Mouse (Mus musculus): Measurements from ENCODE around the gene Tex2. TPM values are rescaled to one million over a fixed set of nuclear protein-coding genes. Genes with fewer than 3 reads are reported as not detected.
"Not testable (repeated sequence)": the region's sequence is repeated elsewhere in the genome, so short reads cannot be mapped to it uniquely, and the experiment has no call there.

The Tex2 gene
- polyA plus RNA-seq, 1 experiment from 2014 or later: 14.4 TPM

DNA sequence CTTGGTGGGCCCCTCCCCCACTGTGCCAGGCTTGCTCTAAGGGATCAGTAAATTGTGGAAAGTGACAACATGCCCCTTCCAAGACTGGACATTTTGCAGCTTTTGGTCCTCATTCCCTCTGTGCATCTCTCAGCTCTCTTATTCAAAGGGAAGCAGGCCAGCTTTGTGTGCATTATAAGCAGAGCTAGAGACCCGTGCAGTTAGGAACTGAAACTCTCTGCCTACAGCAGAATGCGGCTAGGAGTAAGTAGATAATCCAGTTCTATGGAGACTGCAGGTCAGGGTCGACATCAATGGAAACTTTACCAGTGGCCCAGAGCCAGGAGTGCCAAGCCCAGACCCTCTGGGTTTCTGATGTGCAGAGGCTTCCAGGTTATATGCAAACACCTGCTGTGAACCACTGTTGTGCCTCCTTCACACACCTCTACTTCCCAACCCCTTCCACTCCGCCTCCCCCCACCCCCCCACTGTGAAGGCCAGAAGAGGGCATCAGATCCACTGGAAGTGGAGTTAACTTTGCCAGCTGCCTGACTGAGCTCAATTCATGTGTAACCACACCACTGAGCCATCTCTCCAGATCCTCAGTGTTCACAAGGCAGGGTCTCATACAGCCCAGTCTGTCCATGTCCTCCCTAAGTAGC lies 114.4 kb downstream of the Tex2 start:
- Histone ChIP-seq H3K4me1 (ENCODE audit: control insufficient read depth in 2 of 2, insufficient read depth in 2 of 2, low read length in 2 of 2) (peaks cover 0 to 6% of the 10 kb centered on the region in 2 experiments; a peak in 2 of 4 replicates), H3K9me3 (ENCODE audit: control insufficient read depth, low read length) (no peaks in the 10 kb centered on the region), H3K4me3 (ENCODE audit: control insufficient read depth in 1 of 2, insufficient read depth in 1 of 2, low read depth in 1 of 2, low read length in 2 of 2) (no peak overlapping the region), H3K27me3 (ENCODE audit: control insufficient read depth, insufficient read depth, low read length) (no peaks in the 10 kb centered on the region), H3K27ac (replicated peaks in 1 of 2; ENCODE audit: control insufficient read depth in 1 of 2, insufficient read depth in 1 of 2, low read depth in 2 of 2, low read length in 2 of 2) (no peak overlapping the region), H3K4me2 (ENCODE audit: low read length) (no peak overlapping the region), H3K9ac (ENCODE audit: low read length) (no peak overlapping the region), H3K36me3 (ENCODE audit: control insufficient read depth, insufficient read depth, low read length) (0 out of 2 replicates have a peak, but pooled peaks cover 2% of the 10 kb centered on the region)
- ATAC-seq (ENCODE audit: insufficient number of reproducible peaks, insufficient read depth, low FRiP score, low read depth): no peak
- 34% methylated on average over 4 of the region's 4 CpGs for WGBS

DNA sequence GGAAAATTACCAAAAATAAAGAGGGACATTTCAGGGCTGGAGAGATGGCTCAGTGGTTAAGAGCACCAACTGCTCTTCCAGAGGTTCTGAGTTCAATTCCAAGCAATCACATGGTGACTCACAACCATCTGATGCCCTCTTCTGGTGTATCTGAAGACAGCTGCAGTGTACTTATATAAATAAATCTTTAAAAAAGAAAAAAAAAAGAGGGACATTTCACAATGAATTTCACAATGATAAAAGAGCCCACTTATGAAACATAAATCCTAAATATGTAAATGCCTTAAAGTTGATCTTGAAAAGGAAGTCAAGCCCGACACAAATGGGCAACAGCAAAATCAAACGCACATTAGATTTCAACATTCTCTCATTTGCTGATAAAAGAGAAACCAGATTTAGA lies 115.3 kb downstream of the Tex2 start:
- ATAC-seq (ENCODE audit: insufficient number of reproducible peaks, insufficient read depth, low FRiP score, low read depth): no peak
- no peak overlapping the region for H3K4me3 ChIP-seq (ENCODE audit: control insufficient read depth in 1 of 2, insufficient read depth in 1 of 2, low read depth in 1 of 2, low read length in 2 of 2)
- H3K9me3 ChIP-seq (ENCODE audit: control insufficient read depth, low read length): no peaks in the 10 kb centered on the region
- no peak overlapping the region for H3K4me2 ChIP-seq (ENCODE audit: low read length)
- no peaks in the 10 kb centered on the region for H3K36me3 ChIP-seq (ENCODE audit: control insufficient read depth, insufficient read depth, low read length)
- peaks cover 0 to 6% of the 10 kb centered on the region in 2 experiments; a peak in 2 of 4 replicates for H3K4me1 ChIP-seq (ENCODE audit: control insufficient read depth in 2 of 2, insufficient read depth in 2 of 2, low read length in 2 of 2)
- no peaks in the 10 kb centered on the region for H3K27me3 ChIP-seq (ENCODE audit: control insufficient read depth, insufficient read depth, low read length)
- 89% methylated on average over 2 of the region's 2 CpGs for WGBS
- H3K9ac ChIP-seq (ENCODE audit: low read length): no peak overlapping the region
- H3K27ac ChIP-seq (replicated peaks in 1 of 2; ENCODE audit: control insufficient read depth in 1 of 2, insufficient read depth in 1 of 2, low read depth in 2 of 2, low read length in 2 of 2): no peak overlapping the region

DNA sequence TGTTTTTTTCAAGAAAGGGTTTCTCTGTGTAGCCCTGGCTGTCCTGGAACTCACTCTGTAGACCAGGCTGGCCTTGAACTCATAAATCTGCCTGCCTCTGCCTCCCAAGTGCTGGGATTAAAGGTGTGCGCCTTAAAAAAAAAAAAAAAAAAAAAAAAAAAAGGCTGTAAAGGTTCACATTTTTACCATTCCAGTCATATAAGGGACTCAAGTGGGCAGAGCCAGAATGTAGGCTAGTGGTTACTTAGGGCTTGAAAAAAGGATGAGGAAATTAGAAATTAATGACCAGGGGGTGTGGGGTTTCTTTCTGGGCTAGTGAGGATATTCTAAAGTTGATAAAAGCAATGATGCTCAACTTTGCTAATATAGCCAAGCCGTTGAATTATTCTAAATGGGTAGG lies 116.2 kb downstream of the Tex2 start:
- H3K4me3 ChIP-seq (ENCODE audit: control insufficient read depth in 1 of 2, insufficient read depth in 1 of 2, low read depth in 1 of 2, low read length in 2 of 2); H3K27ac ChIP-seq (replicated peaks in 1 of 2; ENCODE audit: control insufficient read depth in 1 of 2, insufficient read depth in 1 of 2, low read depth in 2 of 2, low read length in 2 of 2); H3K36me3 ChIP-seq (ENCODE audit: control insufficient read depth, insufficient read depth, low read length); H3K27me3 ChIP-seq (ENCODE audit: control insufficient read depth, insufficient read depth, low read length); H3K9ac ChIP-seq (ENCODE audit: low read length); H3K4me2 ChIP-seq (ENCODE audit: low read length); ATAC-seq (ENCODE audit: insufficient number of reproducible peaks, insufficient read depth, low FRiP score, low read depth); H3K4me1 ChIP-seq (ENCODE audit: control insufficient read depth in 2 of 2, insufficient read depth in 2 of 2, low read length in 2 of 2); H3K9me3 ChIP-seq (ENCODE audit: control insufficient read depth, low read length): not testable (repeated sequence)
- WGBS: 90% methylated on average over 2 of the region's 2 CpGs

DNA sequence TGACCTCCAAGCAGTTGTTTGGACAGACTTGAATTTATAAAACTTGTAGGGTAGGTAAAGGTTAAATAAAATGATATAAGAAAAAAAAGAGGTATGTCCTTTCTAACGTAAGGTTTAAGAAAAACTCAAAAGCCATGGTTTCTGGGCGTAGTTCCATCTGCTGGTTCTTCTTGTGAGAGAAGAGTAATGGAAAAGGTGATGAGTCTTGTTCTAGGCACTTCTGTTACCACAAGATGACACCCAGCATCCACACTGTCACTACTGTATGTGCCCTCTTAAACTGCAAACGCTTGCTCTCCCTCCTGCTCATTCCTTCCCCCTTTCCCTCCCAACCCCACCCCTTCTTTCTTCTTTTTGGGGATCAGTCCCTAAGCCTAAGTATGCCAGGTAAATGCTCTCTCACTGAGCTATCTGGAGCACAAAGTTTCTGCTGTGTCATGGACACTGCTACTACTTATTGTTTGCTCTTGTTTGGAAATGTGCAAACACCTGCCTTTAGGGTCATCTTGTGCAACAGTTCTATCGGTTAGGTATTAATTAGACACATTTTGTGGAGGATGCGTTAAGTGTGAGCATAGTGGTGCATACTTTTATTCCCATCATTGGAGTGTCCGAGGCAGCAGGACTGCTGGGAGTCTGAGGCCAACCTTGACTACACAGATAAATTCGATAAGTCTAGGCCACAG lies 120.1 kb downstream of the Tex2 start:
- 70% methylated on average over 7 of the region's 7 CpGs for WGBS
- no peaks in the 10 kb centered on the region for H3K9me3 ChIP-seq (ENCODE audit: control insufficient read depth, low read length)
- no peaks in the 10 kb centered on the region for H3K36me3 ChIP-seq (ENCODE audit: control insufficient read depth, insufficient read depth, low read length)
- no peak for ATAC-seq (ENCODE audit: insufficient number of reproducible peaks, insufficient read depth, low FRiP score, low read depth)
- no peak overlapping the region for H3K27ac ChIP-seq (replicated peaks in 1 of 2; ENCODE audit: control insufficient read depth in 1 of 2, insufficient read depth in 1 of 2, low read depth in 2 of 2, low read length in 2 of 2)
- no peak overlapping the region for H3K4me2 ChIP-seq (ENCODE audit: low read length)
- no peak overlapping the region for H3K9ac ChIP-seq (ENCODE audit: low read length)
- H3K27me3 ChIP-seq (ENCODE audit: control insufficient read depth, insufficient read depth, low read length): no peaks in the 10 kb centered on the region
- H3K4me1 ChIP-seq (ENCODE audit: control insufficient read depth in 2 of 2, insufficient read depth in 2 of 2, low read length in 2 of 2): peaks cover 0 to 2% of the 10 kb centered on the region in 2 experiments; a peak in 1 of 4 replicates
- no peak overlapping the region for H3K4me3 ChIP-seq (ENCODE audit: control insufficient read depth in 1 of 2, insufficient read depth in 1 of 2, low read depth in 1 of 2, low read length in 2 of 2)

DNA sequence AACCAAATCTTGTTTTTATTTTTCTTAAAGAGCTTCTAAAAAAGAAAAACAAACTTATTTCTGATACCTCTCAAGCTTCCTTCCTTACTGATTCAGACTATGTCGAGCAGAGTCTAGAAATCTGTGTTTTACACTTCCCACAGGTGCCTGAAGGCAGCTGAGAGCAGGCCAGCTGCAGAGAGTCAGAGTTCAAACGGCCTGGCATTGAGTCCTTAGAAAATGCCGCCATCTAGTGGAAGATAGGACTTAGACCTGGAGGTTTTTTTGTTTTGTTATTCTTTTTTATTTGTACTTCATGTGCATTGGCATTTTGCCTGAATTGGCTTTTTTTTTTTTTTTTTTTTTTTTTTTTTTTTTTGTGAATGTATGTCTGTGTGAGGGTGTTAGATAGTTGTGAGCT lies 121.8 kb downstream of the Tex2 start:
- ATAC-seq (ENCODE audit: insufficient number of reproducible peaks, insufficient read depth, low FRiP score, low read depth): no peak
- no peak overlapping the region for H3K4me2 ChIP-seq (ENCODE audit: low read length)
- H3K9me3 ChIP-seq (ENCODE audit: control insufficient read depth, low read length): no peaks in the 10 kb centered on the region
- no peak overlapping the region for H3K9ac ChIP-seq (ENCODE audit: low read length)
- no peaks in the 10 kb centered on the region for H3K36me3 ChIP-seq (ENCODE audit: control insufficient read depth, insufficient read depth, low read length)
- no peak overlapping the region for H3K27ac ChIP-seq (replicated peaks in 1 of 2; ENCODE audit: control insufficient read depth in 1 of 2, insufficient read depth in 1 of 2, low read depth in 2 of 2, low read length in 2 of 2)
- peaks cover 0 to 6% of the 10 kb centered on the region in 2 experiments; a peak in 2 of 4 replicates for H3K4me1 ChIP-seq (ENCODE audit: control insufficient read depth in 2 of 2, insufficient read depth in 2 of 2, low read length in 2 of 2)
- H3K27me3 ChIP-seq (ENCODE audit: control insufficient read depth, insufficient read depth, low read length): no peaks in the 10 kb centered on the region
- WGBS: 2% methylated on average over 3 of the region's 3 CpGs
- no peak overlapping the region for H3K4me3 ChIP-seq (ENCODE audit: control insufficient read depth in 1 of 2, insufficient read depth in 1 of 2, low read depth in 1 of 2, low read length in 2 of 2)

DNA sequence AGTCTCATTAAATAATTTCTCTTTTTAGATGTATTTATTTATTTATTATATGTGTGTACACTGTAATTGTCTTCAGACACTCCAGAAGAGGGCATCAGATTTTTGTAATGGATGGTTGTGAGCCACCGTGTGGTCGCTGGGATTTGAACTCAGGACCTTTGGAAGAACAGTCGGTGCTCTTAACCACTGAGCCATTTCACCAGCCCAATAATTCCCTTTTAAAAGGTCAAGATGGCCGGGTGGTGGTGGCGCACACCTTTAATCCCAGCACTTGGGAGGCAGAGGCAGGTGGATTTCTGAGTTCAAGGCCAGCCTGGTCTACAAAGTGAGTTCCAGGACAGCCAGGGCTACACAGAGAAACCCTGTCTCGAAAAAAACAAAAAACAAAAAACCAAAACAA lies 122.6 kb downstream of the Tex2 start:
- not testable (repeated sequence) for H3K9ac ChIP-seq (ENCODE audit: low read length); H3K4me2 ChIP-seq (ENCODE audit: low read length); H3K4me3 ChIP-seq (ENCODE audit: control insufficient read depth in 1 of 2, insufficient read depth in 1 of 2, low read depth in 1 of 2, low read length in 2 of 2); H3K27ac ChIP-seq (replicated peaks in 1 of 2; ENCODE audit: control insufficient read depth in 1 of 2, insufficient read depth in 1 of 2, low read depth in 2 of 2, low read length in 2 of 2); H3K4me1 ChIP-seq (ENCODE audit: control insufficient read depth in 2 of 2, insufficient read depth in 2 of 2, low read length in 2 of 2); H3K9me3 ChIP-seq (ENCODE audit: control insufficient read depth, low read length); H3K27me3 ChIP-seq (ENCODE audit: control insufficient read depth, insufficient read depth, low read length); H3K36me3 ChIP-seq (ENCODE audit: control insufficient read depth, insufficient read depth, low read length); ATAC-seq (ENCODE audit: insufficient number of reproducible peaks, insufficient read depth, low FRiP score, low read depth)
- WGBS: 82% methylated on average over 6 of the region's 6 CpGs

DNA sequence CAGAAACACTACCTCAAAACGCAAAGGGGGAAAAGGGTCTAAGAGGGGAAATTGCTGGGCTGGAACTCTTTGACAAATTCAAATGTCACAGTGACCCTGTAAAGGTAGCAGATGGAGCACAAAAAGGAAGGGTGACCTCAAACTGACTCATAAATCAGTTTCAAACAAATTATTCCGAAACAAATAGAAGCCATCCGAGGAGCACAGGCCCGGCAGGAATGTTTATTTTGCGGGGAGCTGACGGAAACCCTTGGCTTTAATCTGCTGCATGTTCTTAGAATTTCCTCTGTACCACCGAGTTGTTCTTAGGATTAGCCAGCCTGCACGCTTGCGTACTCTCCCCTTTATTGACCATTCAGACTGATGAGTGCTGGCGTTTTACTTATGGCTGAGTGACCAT lies 123.2 kb downstream of the Tex2 start:
- H3K9ac ChIP-seq (ENCODE audit: low read length): no peak overlapping the region
- H3K27ac ChIP-seq (replicated peaks in 1 of 2; ENCODE audit: control insufficient read depth in 1 of 2, insufficient read depth in 1 of 2, low read depth in 2 of 2, low read length in 2 of 2): no peak overlapping the region
- ATAC-seq (ENCODE audit: insufficient number of reproducible peaks, insufficient read depth, low FRiP score, low read depth): no peak
- 73% methylated on average over 10 of the region's 10 CpGs for WGBS
- no peak overlapping the region for H3K4me3 ChIP-seq (ENCODE audit: control insufficient read depth in 1 of 2, insufficient read depth in 1 of 2, low read depth in 1 of 2, low read length in 2 of 2)
- H3K9me3 ChIP-seq (ENCODE audit: control insufficient read depth, low read length): no peaks in the 10 kb centered on the region
- H3K4me1 ChIP-seq (ENCODE audit: control insufficient read depth in 2 of 2, insufficient read depth in 2 of 2, low read length in 2 of 2): peaks cover 7 to 9% of the 10 kb centered on the region in 2 experiments; a peak in 2 of 4 replicates
- H3K27me3 ChIP-seq (ENCODE audit: control insufficient read depth, insufficient read depth, low read length): no peaks in the 10 kb centered on the region
- H3K4me2 ChIP-seq (ENCODE audit: low read length): no peak overlapping the region
- no peaks in the 10 kb centered on the region for H3K36me3 ChIP-seq (ENCODE audit: control insufficient read depth, insufficient read depth, low read length)
